Mouse (Mus musculus) layer of hippocampus, adult 8-10 months (tissue): ENCODE measurements around the gene Pde6b. TPM values are rescaled to one million over a fixed set of nuclear protein-coding genes. Genes with fewer than 3 reads are reported as not detected.

Experiments
- DNase-seq, 2 experiments: peaks; one replicate each; pipeline ENCODE4 v3.0.0; 2022; ENCODE audit warnings: low spot score in 2 of 2
- total RNA-seq, 4 experiments: library from RNA; stranded (reverse); gene quantifications; 2 replicates each; pipeline ENCODE4 v1.2.4; 2022

Gene Pde6b
- total RNA-seq, 4 experiments from 2014 or later = 0.10 to 0.52 (median 0.34) TPM

DNA sequence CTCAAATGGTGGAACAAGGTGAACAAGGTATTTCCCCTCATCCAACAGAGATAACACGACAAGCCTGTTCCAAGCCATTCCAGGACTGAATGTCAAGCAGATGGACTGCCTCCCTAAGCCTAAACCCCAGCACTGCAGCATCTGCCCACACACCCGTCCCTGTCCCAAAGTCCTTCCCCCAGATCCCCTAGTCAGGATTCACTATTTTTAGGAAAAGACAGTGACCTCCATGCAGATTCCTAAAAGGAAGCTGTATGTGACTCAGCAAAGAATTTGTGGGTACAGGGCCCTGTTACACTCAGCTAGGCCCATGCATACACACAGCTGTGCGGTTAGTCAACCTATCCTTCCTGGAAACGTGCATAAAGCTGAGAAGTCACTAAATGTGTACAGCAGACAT, 1.7 kb upstream of the Pde6b start:
- DNase-seq = no peak

DNA sequence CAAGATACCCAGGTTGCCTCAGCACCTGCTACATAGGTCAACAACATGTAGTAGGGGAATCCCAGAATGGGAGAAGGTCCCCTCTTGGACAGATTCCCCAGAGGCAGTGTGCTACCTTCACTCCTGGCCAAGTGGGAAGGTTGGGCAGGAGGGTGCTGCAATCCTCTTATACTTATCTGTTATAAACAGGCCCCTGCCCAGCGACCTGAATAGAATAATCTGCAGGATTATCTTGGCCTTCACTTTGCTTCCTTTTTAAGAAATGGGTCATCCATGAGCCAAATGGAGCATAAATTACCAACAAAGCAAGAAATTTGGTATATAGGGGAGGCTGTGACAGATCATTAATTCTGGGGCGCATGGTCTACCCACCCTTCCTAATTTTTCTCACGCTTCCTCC, 1.6 kb downstream of the Pde6b start:
- no peak for DNase-seq

DNA sequence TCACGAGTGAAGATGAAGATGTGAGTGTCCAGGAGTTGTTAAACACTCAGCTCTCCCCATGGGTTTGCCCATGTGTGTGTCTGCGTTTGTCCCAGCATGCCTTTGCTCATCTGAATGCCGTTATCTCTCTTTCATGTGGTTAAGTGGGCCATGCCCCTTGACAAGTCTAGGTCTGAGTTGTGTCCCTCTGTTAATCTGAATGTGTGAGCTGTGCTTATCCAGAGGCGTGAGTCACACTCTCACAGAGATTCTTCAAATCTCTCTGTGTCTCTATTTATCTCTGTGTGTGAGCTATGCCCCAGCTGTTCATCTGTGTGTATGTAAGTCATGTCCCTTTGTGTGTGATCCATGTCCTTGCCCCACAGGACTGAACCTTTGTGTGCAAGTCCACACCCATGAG, 15.3 kb downstream of the Pde6b start:
- DNase-seq = no peak

DNA sequence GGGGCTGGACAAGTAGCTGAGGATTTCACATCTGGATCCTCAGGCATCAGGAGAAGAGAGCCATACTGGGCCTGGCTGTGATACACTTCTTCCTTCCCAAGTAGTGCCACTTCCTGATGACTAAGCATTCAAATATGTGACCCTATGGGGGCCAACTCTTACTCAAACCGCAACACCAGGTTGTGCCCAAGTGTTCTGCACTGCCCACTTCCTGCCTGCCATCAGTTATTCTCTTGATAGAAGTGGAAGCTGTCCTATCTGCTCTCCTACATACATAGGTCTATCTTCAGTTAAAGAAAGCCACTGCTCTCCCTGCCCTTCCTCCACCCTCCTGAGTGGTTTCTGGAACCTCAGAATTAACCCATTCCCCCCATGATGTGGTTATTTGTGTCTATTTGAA, 17.3 kb downstream of the Pde6b start:
- DNase-seq = no peak

DNA sequence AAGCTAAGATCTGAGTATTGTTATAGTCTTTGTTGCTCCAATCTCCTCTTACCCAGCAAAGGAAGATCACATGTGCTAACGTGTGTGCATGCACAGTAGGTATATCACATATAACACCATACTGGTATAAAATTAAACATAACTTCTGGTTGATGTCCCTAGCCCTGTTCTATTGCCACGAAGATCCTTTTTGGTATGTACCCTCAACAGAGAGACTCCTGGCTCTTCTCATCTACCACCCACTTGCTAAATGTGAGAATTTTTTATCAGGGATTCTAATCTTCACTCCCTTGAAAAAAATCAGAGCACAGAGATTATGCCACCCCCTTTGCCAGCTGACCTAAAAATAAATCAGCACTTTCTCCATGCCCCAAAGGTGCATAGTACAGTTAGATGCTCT, 18.8 kb downstream of the Pde6b start:
- DNase-seq = no peak

DNA sequence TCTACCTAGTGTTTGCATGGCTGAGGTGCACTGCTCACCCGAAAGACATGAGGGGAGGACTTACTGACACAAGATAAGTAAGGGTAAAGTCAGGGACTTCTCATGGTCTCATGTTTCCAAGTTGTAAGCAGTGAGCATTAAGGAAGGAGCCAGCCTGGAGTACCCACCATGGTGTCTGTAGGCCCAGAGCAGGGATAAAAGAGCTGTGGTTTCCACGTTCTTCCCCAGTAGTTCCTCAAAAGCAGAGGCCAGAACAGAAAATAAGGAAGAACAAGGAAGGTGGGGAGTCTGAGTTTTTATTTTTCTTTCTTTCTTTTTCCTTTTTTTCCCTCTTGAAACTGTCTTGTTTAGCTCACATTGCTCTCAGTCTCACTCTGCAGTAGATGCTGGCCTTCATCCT, 26.5 kb downstream of the Pde6b start:
- DNase-seq = no peak

DNA sequence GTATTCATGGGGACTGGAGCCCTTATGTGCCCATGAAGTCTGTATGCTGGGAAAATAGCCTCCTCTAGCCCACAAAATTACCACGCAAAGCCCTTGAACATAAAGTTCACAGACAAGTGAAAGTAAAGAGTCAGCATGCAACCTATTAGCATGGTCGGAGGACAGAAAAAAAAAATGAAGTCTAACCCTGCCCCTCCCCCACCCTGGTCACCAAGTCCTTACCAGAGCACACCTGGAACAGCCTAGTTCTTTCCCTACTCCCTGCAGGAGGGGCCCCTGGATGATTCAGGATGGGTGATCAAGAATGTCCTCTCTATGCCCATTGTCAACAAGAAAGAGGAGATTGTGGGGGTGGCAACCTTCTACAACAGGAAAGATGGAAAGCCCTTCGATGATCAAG, 34.5 kb downstream of the Pde6b start:
- DNase-seq = no peak

DNA sequence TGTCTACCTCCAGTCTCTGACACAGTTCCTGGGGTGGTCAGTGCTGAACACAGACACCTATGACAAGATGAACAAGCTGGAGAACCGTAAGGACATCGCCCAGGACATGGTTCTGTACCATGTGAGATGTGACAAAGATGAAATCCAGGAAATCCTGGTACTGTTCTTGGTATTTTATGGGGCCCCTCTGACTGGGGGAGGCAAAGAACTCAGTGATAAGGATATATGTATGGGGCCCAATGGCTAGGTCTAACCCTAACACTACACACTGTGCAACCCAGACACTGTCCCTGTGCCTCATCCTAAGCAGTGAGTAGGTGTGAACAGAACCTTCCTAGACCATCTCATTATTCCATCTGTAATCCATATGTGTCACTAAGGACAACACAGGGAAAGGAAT, 35.2 kb downstream of the Pde6b start:
- no peak for DNase-seq

DNA sequence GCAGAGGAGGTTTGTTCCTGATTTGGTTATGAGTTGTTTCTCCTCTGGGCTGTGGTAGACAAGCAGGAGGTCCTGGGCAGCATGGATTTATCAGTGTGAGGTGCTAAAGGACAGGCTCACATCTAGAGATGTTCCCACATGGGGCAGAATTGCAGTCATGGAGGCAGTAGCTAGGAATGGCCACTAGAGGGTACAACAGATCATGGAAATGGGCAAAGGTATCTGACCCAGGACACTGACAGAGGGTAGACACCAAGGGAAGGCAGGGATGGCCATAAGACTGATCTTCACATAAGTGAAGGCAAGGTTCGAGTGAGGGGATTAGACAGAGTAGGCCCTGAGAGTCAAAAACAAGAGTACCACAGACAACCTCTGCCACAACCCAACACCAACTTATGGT, 39.0 kb downstream of the Pde6b start:
- peak; percentile 44 to 55 for DNase-seq

DNA sequence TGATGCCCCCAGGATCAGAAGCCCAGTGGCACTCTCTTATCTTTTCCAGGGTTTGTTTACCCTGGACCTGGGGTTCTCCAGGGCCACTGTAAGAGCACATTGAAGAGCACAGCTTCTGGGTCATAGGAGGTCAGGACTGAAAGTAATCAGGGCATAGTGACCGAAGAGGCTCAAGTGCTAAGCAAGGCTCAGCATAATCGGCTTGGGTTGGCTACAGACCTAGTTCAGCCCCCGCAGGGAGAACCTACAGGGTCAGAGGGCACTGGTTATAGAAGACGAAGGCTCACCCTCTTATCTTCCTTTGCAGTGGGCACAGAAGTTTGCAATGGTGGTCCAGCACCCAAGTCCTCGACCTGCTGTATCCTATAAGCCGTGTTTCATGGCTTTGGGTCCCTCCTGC, 43.0 kb downstream of the Pde6b start:
- no peak for DNase-seq

DNA sequence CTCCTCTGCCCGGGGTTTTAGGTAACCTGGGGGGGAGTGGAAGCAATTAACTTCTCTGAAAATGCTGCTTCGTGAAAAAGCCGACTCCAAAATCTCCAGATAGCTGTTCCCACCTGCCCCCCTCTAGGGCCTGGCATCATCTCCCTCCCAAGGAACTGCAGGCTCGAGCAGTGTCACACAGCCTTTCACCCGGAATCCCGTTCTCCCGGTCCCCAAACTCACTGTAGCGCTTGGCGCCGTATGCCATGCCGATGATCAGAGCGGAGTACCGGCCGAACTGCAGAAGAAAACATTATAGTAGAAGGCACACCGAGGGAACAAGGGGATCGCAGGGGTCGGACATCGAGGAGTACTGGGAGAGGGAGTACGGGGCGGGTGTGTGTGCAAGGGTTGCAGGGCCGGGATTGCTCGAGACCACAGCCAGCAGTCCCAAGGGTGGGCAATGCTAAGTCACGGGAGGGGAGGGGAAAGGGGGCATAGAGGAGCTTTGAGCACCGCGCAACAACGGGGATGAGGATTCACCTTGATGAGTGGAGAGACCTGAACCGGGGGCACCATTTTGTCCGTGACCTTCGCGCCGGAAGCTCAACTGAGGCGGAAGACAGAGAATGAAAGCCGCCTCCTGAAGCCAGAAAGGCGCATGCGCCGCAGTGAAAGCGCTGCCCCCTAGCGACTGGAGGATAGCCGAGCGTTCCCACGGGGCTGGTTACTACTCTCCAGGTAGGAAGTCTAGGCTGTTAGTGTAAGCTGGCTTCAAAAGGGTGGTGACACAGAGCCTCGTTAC, 45.8 kb downstream of the Pde6b start, which contains the start of gene Atp5k:
Gene Atp5k, minus strand, starts transcription at position 645 of the 784 bp plus-strand sequence.
- peak; percentile 91 to 96 for DNase-seq

DNA sequence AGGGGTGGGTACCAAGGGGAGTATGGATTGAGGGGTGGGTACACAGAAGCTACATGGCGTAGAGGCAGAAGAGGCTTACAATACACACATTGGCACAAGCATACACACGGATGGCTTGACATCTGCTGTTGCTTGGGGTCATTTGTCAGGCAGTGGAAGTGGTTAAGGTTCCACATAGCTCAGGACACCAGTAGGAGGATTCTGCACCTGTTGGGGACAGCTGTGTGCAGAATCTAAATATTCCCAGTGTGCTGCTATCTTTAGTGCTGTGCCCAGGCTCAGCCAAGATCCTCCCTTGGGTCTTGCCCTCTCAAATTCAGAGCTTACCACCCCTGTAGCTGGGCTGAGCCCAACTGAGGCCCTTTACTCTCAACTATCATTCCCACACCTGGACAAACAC, 47.9 kb downstream of the Pde6b start:
- DNase-seq = no peak

DNA sequence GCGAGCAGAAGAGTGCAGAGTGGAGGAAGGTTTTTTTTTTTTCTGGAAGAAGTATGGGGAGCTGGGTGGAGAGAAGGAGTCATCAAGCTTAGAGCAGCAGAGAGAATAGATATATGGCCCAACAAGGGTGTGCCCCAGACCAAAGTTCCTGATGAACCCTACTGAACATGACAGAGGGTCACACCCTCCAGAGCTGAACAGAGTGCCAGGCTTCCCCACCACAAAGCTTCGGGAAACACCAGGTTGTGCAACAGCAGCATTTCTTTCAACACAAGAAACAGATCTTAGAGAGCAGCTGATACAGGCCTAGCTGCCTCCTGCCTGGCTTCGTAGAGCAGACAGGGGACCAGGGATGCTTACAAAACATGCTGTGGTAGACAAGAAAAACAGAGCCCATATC, 58.8 kb downstream of the Pde6b start:
- no peak for DNase-seq

DNA sequence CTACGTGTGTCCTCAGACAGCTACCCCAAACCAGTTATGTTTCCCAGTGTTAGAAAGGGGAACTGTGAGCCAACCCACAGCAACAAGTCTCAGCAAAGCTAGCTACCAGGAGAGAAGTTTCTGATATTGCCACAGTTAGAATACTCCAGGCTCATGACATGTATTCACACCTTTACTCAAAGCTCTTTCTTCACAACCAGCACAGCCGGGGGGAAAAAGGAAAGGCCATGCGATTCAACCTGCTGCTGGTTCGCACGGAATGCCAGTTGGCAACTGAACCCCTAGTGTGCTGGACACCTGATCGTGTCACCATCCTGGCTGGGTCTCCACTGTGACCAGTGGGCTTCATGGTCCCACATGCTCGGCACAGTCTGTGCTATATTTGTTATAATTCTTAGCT, 59.7 kb downstream of the Pde6b start:
- no peak for DNase-seq

DNA sequence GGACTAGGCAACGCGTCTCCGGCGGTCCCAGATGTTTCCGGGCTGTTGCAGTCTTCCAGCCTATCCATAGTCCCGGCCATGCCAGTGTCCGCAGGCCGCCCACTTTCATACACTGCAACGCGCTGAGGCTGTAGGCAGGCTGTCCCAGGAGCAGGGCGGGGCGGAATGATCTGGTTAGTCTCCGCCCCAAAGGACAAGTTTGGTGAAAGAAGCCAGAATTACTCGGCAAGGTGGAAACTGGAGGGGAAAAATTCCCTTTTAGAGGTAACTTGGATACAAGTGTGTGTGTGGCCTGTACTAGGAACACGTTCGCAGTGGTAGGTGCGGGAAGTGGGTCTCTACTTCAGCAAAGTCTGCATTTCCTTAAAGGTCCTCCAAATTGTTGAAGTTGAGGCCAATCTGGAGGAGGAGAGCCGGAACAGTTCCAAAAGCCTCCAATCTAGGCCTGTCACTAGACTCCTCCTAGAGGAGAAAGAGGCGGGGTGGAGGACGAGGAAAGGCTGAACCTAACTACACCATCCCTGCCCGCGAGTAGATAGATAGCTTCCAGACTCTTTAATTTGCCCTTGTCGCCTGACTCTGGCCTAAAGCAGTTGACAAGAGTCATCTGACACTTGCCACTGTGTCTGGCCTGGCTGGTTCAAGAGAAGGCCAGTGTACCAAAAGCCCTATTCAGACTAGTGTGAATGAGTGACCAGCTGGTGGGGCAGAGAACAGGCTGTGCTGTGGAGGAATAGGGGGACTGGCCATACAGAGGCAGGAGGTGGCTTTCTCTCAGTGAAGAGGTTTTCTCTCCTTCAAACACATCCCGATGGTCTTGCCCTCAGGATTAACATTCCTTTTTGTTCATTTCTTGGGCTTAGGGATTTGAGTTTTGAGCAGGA, 60.8 kb downstream of the Pde6b start, which contains the start of gene Mfsd7a:
Gene Mfsd7a, minus strand, starts transcription at position 107 of the 884 bp plus-strand sequence.
- DNase-seq = no peak

DNA sequence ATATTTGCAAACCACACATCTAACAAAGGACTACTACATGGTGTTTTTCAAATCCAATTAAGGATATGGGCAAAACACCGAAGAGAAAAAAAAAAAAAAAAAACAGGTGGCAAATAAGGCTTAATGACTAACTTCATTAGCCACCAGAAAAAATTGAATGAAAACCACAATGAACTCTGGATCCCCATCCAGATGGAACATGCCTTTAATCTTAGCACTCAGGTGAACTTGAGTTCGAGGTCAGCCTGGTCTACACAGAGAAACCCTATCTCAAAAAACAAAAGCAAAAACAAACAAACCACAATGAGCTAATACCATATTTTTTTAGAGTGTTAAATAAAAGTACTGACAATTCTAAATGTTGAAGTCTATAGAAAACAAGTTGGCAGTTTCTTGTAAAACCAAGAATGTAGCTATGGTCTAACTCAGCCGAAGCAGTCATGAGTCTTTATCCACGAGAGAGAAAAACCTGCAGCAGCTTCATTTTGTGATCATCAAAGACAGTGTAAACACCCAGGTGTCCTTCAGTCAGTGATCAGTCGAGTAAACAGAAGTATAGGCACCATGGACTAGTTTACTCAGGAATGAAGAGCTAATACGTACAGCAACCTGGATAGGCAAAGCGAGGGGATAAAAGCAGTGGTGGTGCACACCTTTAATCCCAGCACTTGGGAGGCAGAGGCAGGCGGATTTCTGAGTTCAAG, 62.8 kb downstream of the Pde6b start:
- no peak for DNase-seq

DNA sequence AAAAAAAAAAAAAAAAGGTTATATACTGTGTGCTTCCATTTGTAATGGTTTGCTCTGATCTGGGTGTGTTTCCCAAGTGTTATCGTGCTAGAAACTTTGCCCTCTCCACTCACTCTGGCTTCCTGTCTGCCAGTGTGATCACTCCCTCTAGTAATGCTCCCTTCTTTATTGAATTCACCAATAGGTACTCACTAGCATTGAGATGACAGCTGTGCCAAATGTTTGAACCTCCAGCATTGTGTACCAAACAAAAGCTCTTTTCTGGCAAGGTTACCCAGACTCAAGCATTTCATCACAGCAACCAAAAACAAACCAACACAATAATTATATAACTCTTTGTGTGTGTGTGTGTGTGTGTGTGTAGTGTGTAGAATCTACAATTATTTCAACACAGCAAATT, 63.4 kb downstream of the Pde6b start:
- DNase-seq = no peak

DNA sequence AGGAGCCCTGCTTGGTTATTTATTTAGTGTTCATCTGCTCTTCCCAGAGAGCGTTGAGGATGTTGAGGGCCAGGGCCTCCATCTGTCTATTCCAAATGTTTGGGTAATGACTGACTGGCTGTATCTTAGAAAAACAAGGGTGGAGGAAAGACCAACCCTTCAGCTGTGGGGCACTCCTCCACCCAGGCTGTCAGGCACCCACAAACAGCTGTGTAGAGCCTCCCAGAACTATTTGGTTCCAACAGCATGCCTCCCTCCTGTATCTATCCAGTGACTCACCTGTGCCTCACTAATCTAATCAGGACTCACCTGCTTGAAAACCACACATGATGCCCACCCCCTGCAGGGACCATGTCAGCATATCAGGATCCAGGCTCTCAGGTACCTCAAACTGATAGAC, 64.2 kb downstream of the Pde6b start:
- DNase-seq = no peak

DNA sequence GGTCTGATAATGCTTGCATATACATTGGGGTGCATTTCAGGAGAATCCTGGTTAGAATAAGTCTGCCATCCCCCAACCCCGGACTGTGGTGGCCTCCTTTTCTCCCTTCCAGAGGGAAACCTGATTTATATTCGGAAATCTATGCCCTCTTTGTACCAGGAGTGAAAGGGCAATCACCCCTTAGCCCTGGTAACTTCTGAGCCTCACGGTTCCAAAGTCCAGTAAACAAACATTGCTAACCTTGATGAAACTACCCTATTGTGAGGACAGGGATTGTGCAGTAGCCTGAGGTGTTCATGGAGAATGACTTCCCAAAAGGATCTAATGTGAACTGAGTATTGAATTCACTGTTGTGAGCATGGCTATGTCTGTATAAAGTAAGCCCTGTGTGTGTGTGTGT, 65.9 kb downstream of the Pde6b start:
- no peak for DNase-seq

DNA sequence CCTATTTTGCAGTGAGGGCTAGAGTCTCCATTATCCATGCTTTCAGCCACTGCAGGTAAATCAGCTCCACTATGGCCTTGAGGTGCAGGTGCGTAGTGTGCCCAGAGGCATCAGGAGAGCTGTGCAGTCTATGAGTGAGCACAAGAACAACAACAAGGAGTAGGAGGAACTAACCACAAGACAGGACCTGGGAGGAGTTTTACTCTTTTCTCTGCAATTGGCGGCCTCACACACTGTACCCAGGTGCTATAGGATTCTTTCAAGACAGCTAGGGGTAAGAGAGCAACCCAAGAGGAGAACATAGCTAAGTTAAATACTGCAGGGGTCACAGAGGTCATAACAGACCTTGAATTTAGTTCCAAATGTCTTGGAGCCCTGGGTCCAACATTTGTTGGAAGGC, 70.5 kb downstream of the Pde6b start:
- no peak for DNase-seq

DNA sequence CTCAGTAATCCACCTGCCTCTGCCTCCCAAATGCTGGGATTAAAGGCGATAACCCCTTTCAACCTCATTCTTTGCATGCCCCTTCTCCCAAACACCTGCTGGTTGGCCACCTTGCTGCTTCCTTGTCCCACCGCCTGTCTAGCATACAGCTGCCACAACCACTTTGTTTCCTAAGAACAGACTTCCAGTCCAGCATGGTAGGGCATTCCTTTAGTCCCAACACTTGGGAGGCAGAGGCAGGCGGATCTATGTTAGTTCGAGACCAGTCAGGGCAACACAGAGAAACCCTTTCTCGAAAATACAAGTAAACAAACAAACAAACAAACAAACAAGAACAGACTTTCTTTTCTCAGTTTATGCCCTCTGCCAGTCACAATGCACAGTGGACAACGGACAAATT, 72.3 kb downstream of the Pde6b start:
- no peak for DNase-seq
